Mouse (Mus musculus) myocyte (in vitro differentiated cells): Measurements from ENCODE around the gene Cdk13. TPM values are rescaled to one million over a fixed set of nuclear protein-coding genes. Genes with fewer than 3 reads are reported as not detected.

Experiments used
- H3K27me3 ChIP-seq: one replicate; pipeline ENCODE4 v1.6.1; 2011; ENCODE audit not compliant: control insufficient read depth, insufficient read depth, insufficient read length
- H3K36me3 ChIP-seq: one replicate; pipeline ENCODE4 v1.6.1; 2011; ENCODE audit not compliant: control insufficient read depth, insufficient read depth
- H3K4me2 ChIP-seq: one replicate; pipeline ENCODE4 v1.6.1; 2011; ENCODE audit warnings: low read depth, control low read depth
- H3K4me3 ChIP-seq: one replicate; pipeline ENCODE4 v1.5.1; 2011; ENCODE audit warnings: mild to moderate bottlenecking, control low read depth, moderate library complexity
- H3K79me2 ChIP-seq: one replicate; pipeline ENCODE4 v1.6.1; 2011; ENCODE audit not compliant: control insufficient read depth, insufficient read depth
- H3ac ChIP-seq: one replicate; pipeline ENCODE4 v1.6.1; 2011; ENCODE audit not compliant: control insufficient read depth, insufficient read length
- CEBPB ChIP-seq: IDR thresholded peaks from 2 replicates; pipeline ENCODE4 v1.6.1; 2011; ENCODE audit warnings: mild to moderate bottlenecking, moderate library complexity; ENCODE audit not compliant: poor library complexity, insufficient read depth, severe bottlenecking
- E2F4 ChIP-seq: IDR thresholded peaks from one replicate; pipeline ENCODE4 v1.6.1; 2011; ENCODE audit warnings: mild to moderate bottlenecking, control low read depth, moderate library complexity; ENCODE audit not compliant: insufficient read depth
- MAX ChIP-seq: IDR thresholded peaks from one replicate; pipeline ENCODE4 v1.6.1; 2011; ENCODE audit warnings: low read depth, mild to moderate bottlenecking, control low read depth
- MYOD1 ChIP-seq, 3 experiments: IDR thresholded peaks; one replicate each; pipeline ENCODE4 v1.6.1; 2011; ENCODE audit warnings: control low read depth in 2 of 3, low read depth in 2 of 3, mild to moderate bottlenecking in 2 of 3, moderate library complexity in 1 of 3; ENCODE audit not compliant: insufficient read length in 2 of 3, control insufficient read depth in 1 of 3
- MYOG ChIP-seq, 3 experiments: IDR thresholded peaks; one replicate each; pipeline ENCODE4 v1.6.1; 2011; ENCODE audit warnings: control low read depth in 2 of 3, low read depth in 2 of 3, mild to moderate bottlenecking in 2 of 3; ENCODE audit not compliant: insufficient read length in 2 of 3, control insufficient read depth in 1 of 3, insufficient read depth in 1 of 3
- POLR2A ChIP-seq: IDR thresholded peaks from one replicate; pipeline ENCODE4 v1.6.1; 2011; ENCODE audit warnings: low read depth, mild to moderate bottlenecking, control low read depth, moderate library complexity; ENCODE audit not compliant: insufficient read length
- POLR2AphosphoS2 ChIP-seq: IDR thresholded peaks from one replicate; pipeline ENCODE4 v1.6.1; 2011; ENCODE audit warnings: low read depth, control low read depth; ENCODE audit not compliant: insufficient read length
- REST ChIP-seq: IDR thresholded peaks from one replicate; pipeline ENCODE4 v1.6.1; 2011; ENCODE audit warnings: mild to moderate bottlenecking, control low read depth, moderate library complexity; ENCODE audit not compliant: insufficient read depth, insufficient read length
- SRF ChIP-seq: IDR thresholded peaks from one replicate; pipeline ENCODE4 v1.6.1; 2011; ENCODE audit warnings: low read depth; ENCODE audit not compliant: control insufficient read depth, insufficient read length
- TCF12 ChIP-seq: IDR thresholded peaks from one replicate; pipeline ENCODE4 v1.6.1; 2011; ENCODE audit warnings: mild to moderate bottlenecking, control low read depth; ENCODE audit not compliant: poor library complexity, insufficient read depth, severe bottlenecking
- TCF3 ChIP-seq: IDR thresholded peaks from one replicate; pipeline ENCODE4 v1.6.1; 2011; ENCODE audit warnings: low read depth, control low read depth; ENCODE audit not compliant: insufficient read length
- USF1 ChIP-seq: IDR thresholded peaks from one replicate; pipeline ENCODE4 v1.6.1; 2011; ENCODE audit warnings: low read depth, mild to moderate bottlenecking, control low read depth, moderate library complexity
- polyA plus RNA-seq: library from polyadenylated mRNA; unstranded; fragments of >200 nt; fragmentation: generic; extraction: Trizol; gene quantifications from one replicate; pipeline ENCODE4 v1.2.1, GENCODE M21; 2012; ENCODE audit warnings: missing spikeins

The Cdk13 gene
- polyA plus RNA-seq, 1 experiment: 11.6 TPM

- no peaks in the 10 kb centered on the region for H3K27me3 ChIP-seq
- no peak overlapping the region for H3K4me3 ChIP-seq
- H3ac ChIP-seq: no peak overlapping the region
- no peaks in the 10 kb centered on the region for H3K36me3 ChIP-seq
- H3K4me2 ChIP-seq: peak overlapping the region; percentile 21
- H3K79me2 ChIP-seq: no peaks in the 10 kb centered on the region
- TF ChIP-seq POLR2A: no peak
- no peak for TF ChIP-seq MAX
- TF ChIP-seq REST: no peak
- TF ChIP-seq CEBPB: no peak
- no peak for TF ChIP-seq TCF12
- no peak for TF ChIP-seq POLR2AphosphoS2
- no peak for TF ChIP-seq MYOD1 (IDR thresholded peaks at IDR 0.05; ENCODE audit: control insufficient read depth in 1 of 3, insufficient read length in 2 of 3, low read depth in 2 of 3)
- no peak for TF ChIP-seq TCF3
- TF ChIP-seq USF1: no peak
- no peak for TF ChIP-seq E2F4
- no peak for TF ChIP-seq MYOG (IDR thresholded peaks at IDR 0.05; ENCODE audit: control insufficient read depth in 1 of 3, insufficient read depth in 1 of 3, insufficient read length in 2 of 3, low read depth in 2 of 3)
- TF ChIP-seq SRF: no peak
Measured at GRCm38 (mm10) chr13:17838484-17838851, 33.6 kb upstream of the Cdk13 start.

GRCm38 (mm10) chr13:17837610-17838483 is 33.0 kb upstream of the Cdk13 start:
- TF ChIP-seq USF1: no peak
- TF ChIP-seq SRF: no peak
- TF ChIP-seq REST: no peak
- TF ChIP-seq MYOG (IDR thresholded peaks at IDR 0.05; ENCODE audit: control insufficient read depth in 1 of 3, insufficient read depth in 1 of 3, insufficient read length in 2 of 3, low read depth in 2 of 3): no peak
- TF ChIP-seq TCF12: no peak
- TF ChIP-seq MAX: no peak
- TF ChIP-seq TCF3: no peak
- TF ChIP-seq CEBPB: no peak
- no peak for TF ChIP-seq MYOD1 (IDR thresholded peaks at IDR 0.05; ENCODE audit: control insufficient read depth in 1 of 3, insufficient read length in 2 of 3, low read depth in 2 of 3)
- no peak for TF ChIP-seq POLR2A
- no peak overlapping the region for H3ac ChIP-seq
- peak overlapping the region; percentile 28 for H3K4me2 ChIP-seq

GRCm38 (mm10) chr13:17836808-17837207 is 31.9 kb upstream of the Cdk13 start:
- no peak overlapping the region for H3K4me2 ChIP-seq
- H3K79me2 ChIP-seq: no peaks in the 10 kb centered on the region
- H3K27me3 ChIP-seq: peaks cover 3% of the 10 kb centered on the region
- no peak overlapping the region for H3ac ChIP-seq
- TF ChIP-seq USF1 (no peak), MYOD1 (IDR thresholded peaks at IDR 0.05; ENCODE audit: control insufficient read depth in 1 of 3, insufficient read length in 2 of 3, low read depth in 2 of 3) (no peak), MAX (no peak), TCF12 (no peak), POLR2AphosphoS2 (no peak)
- H3K4me3 ChIP-seq: no peak overlapping the region
- H3K36me3 ChIP-seq: no peaks in the 10 kb centered on the region

More at GRCm38 (mm10) chr13:17837610-17838483, 33.0 kb upstream of the Cdk13 start:
- Histone ChIP-seq H3K4me3 (no peak overlapping the region), H3K27me3 (no peaks in the 10 kb centered on the region), H3K36me3 (no peaks in the 10 kb centered on the region), H3K79me2 (no peaks in the 10 kb centered on the region)

GRCm38 (mm10) chr13:17832940-17833339 is 28.0 kb upstream of the Cdk13 start:
- Histone ChIP-seq H3K36me3 (no peaks in the 10 kb centered on the region), H3K4me3 (no peak overlapping the region), H3K79me2 (no peaks in the 10 kb centered on the region), H3K27me3 (peaks cover 6% of the 10 kb centered on the region), H3K4me2 (no peak overlapping the region), H3ac (no peak overlapping the region)
- no peak for TF ChIP-seq SRF
- TF ChIP-seq CEBPB: no peak
- no peak for TF ChIP-seq MYOG (IDR thresholded peaks at IDR 0.05; ENCODE audit: control insufficient read depth in 1 of 3, insufficient read depth in 1 of 3, insufficient read length in 2 of 3, low read depth in 2 of 3)
- TF ChIP-seq USF1: no peak
- TF ChIP-seq TCF12: no peak
- no peak for TF ChIP-seq REST
- no peak for TF ChIP-seq POLR2AphosphoS2
- no peak for TF ChIP-seq POLR2A
- TF ChIP-seq MAX: no peak
- no peak for TF ChIP-seq TCF3
- no peak for TF ChIP-seq E2F4
- TF ChIP-seq MYOD1 (IDR thresholded peaks at IDR 0.05; ENCODE audit: control insufficient read depth in 1 of 3, insufficient read length in 2 of 3, low read depth in 2 of 3): no peak
